Mouse (Mus musculus) cortical plate, adult 2 months (tissue): ENCODE results near the gene Eid1.

Source experiments
- CTCF ChIP-seq: fragments of 200-500 bp; IDR thresholded peaks from 2 replicates; pipeline ENCODE4 v1.5.1; 2011; ENCODE audit warnings: mild to moderate bottlenecking, control low read depth, low read length; ENCODE audit not compliant: insufficient read depth; ENCODE audit errors: extremely low read depth
- POLR2A ChIP-seq: fragments of 200-500 bp; IDR thresholded peaks from 2 replicates; pipeline ENCODE4 v1.6.1; 2011; ENCODE audit warnings: mild to moderate bottlenecking, low read length, control low read depth; ENCODE audit not compliant: insufficient read depth; ENCODE audit errors: extremely low read depth

GRCm38 (mm10) chr2:125706510-125706921, 33.6 kb downstream of the Eid1 start:
- TF ChIP-seq CTCF (no peak), POLR2A (no peak)
